Mouse (Mus musculus) testis, adult 2 months (tissue): Measurements from ENCODE around the gene Klk1b5. TPM values are rescaled to one million over a fixed set of nuclear protein-coding genes. Genes with fewer than 3 reads are reported as not detected.
A peak's percentile ranks its signal among the peaks of the same experiment; 100 is the strongest.

Experiments
- H3K27ac ChIP-seq: fragments of 200-500 bp; 2 replicates; pipeline ENCODE4 v1.5.1; 2012; ENCODE audit warnings: low read depth, low read length; ENCODE audit not compliant: control insufficient read depth, insufficient read depth
- H3K27me3 ChIP-seq: fragments of 200-500 bp; 2 replicates; pipeline ENCODE4 v1.6.1; 2012; ENCODE audit warnings: mild to moderate bottlenecking, low read length, moderate library complexity; ENCODE audit not compliant: control insufficient read depth, insufficient read depth
- H3K36me3 ChIP-seq: fragments of 200-500 bp; 2 replicates; pipeline ENCODE4 v1.6.1; 2012; ENCODE audit warnings: mild to moderate bottlenecking, low read length; ENCODE audit not compliant: control insufficient read depth, insufficient read depth
- H3K4me1 ChIP-seq: fragments of 200-500 bp; 2 replicates; pipeline ENCODE4 v1.6.1; 2012; ENCODE audit warnings: low read length; ENCODE audit not compliant: control insufficient read depth, insufficient read depth
- H3K4me3 ChIP-seq: fragments of 200-500 bp; 2 replicates; pipeline ENCODE4 v1.5.1; 2012; ENCODE audit warnings: low read depth, mild to moderate bottlenecking, low read length, moderate library complexity, mixed read lengths; ENCODE audit not compliant: control insufficient read depth
- CTCF ChIP-seq: fragments of 200-500 bp; IDR thresholded peaks from 2 replicates; pipeline ENCODE4 v1.5.1; 2012; ENCODE audit warnings: low read depth, mild to moderate bottlenecking, inconsistent platforms, low read length, moderate library complexity; ENCODE audit not compliant: control insufficient read depth, insufficient read depth, insufficient replicate concordance
- POLR2A ChIP-seq: fragments of 200-500 bp; IDR thresholded peaks from 2 replicates; pipeline ENCODE4 v1.6.1; 2012; ENCODE audit warnings: low read depth, mild to moderate bottlenecking, inconsistent platforms, low read length, moderate library complexity; ENCODE audit not compliant: control insufficient read depth
- polyA plus RNA-seq: library from polyadenylated mRNA; depleted of rRNA; stranded (reverse); fragments of >200 nt; gene quantifications from 2 replicates; pipeline ENCODE4 v1.2.3, GENCODE M21; 2012

Gene Klk1b5
- polyA plus RNA-seq, 1 experiment: 3.4 TPM

GRCm38 (mm10) chr7:44225076-44225475 is 9.3 kb downstream of the Klk1b5 start, which contains the start of gene Klk1:
Klk1 (plus strand) TSS chr7:44225360.
- Histone ChIP-seq H3K4me1 (peaks cover 1% of the 10 kb centered on the region), H3K27me3 (no peaks in the 10 kb centered on the region), H3K4me3 (no peak within 1 kb of the TSS), H3K36me3 (no peaks in the 10 kb centered on the region), H3K27ac (no peak within 1 kb of the TSS)
- TF ChIP-seq CTCF: no peak
- no peak for TF ChIP-seq POLR2A

- H3K4me3 ChIP-seq: peak within 1 kb of the TSS; percentile 88
- H3K4me1 ChIP-seq: peaks cover 3% of the 10 kb centered on the region
- peak within 1 kb of the TSS; percentile 96 for H3K27ac ChIP-seq
- no peaks in the 10 kb centered on the region for H3K27me3 ChIP-seq
- no peaks in the 10 kb centered on the region; the same call in 1 of the 2 replicates for H3K36me3 ChIP-seq
- peak; percentile 81; the same call in 1 of the 2 replicates for TF ChIP-seq POLR2A
- TF ChIP-seq CTCF: no peak
Measured at GRCm38 (mm10) chr7:44235909-44236308, 20.2 kb downstream of the Klk1b5 start, which contains the start of gene Gm36864. Gm36864 (plus strand) TSS chr7:44236177.

GRCm38 (mm10) chr7:44239913-44240312 is 24.2 kb downstream of the Klk1b5 start:
- Histone ChIP-seq H3K36me3 (no peaks in the 10 kb centered on the region; the same call in 1 of the 2 replicates), H3K27ac (no peak overlapping the region), H3K27me3 (no peaks in the 10 kb centered on the region), H3K4me1 (peaks cover 3% of the 10 kb centered on the region), H3K4me3 (no peak overlapping the region)
- TF ChIP-seq POLR2A: no peak
- no peak for TF ChIP-seq CTCF

- TF ChIP-seq CTCF (no peak), POLR2A (no peak)
- H3K27ac ChIP-seq: no peak overlapping the region
Measured at GRCm38 (mm10) chr7:44240712-44241111, 25.0 kb downstream of the Klk1b5 start.

GRCm38 (mm10) chr7:44241163-44241562 is 25.4 kb downstream of the Klk1b5 start:
- H3K36me3 ChIP-seq: no peaks in the 10 kb centered on the region; the same call in 1 of the 2 replicates

More at GRCm38 (mm10) chr7:44240712-44241111, 25.0 kb downstream of the Klk1b5 start:
- Histone ChIP-seq H3K27me3 (no peaks in the 10 kb centered on the region), H3K4me1 (peaks cover 3% of the 10 kb centered on the region), H3K4me3 (no peak overlapping the region), H3K36me3 (no peaks in the 10 kb centered on the region; the same call in 1 of the 2 replicates)

GRCm38 (mm10) chr7:44244080-44244479 is 28.3 kb downstream of the Klk1b5 start:
- H3K36me3 ChIP-seq: no peaks in the 10 kb centered on the region; the same call in 1 of the 2 replicates
- H3K4me3 ChIP-seq: no peak overlapping the region
- H3K4me1 ChIP-seq: peaks cover 3% of the 10 kb centered on the region
- H3K27me3 ChIP-seq: no peaks in the 10 kb centered on the region
- no peak overlapping the region for H3K27ac ChIP-seq
- no peak for TF ChIP-seq CTCF
- no peak for TF ChIP-seq POLR2A

More at GRCm38 (mm10) chr7:44241163-44241562, 25.4 kb downstream of the Klk1b5 start:
- no peak overlapping the region for H3K27ac ChIP-seq
- peaks cover 3% of the 10 kb centered on the region for H3K4me1 ChIP-seq
- TF ChIP-seq CTCF (no peak), POLR2A (no peak)
- no peak overlapping the region for H3K4me3 ChIP-seq
- H3K27me3 ChIP-seq: no peaks in the 10 kb centered on the region

- H3K36me3 ChIP-seq: no peaks in the 10 kb centered on the region
- peak; percentile 98 for TF ChIP-seq POLR2A
- 0 out of 2 replicates have a peak, but pooled peaks have one; percentile 14 for TF ChIP-seq CTCF
Measured at GRCm38 (mm10) chr7:44246055-44246983, 30.6 kb downstream of the Klk1b5 start, which contains the start of the genes 1700028J19Rik and 2410002F23Rik. 1700028J19Rik (minus strand) TSS chr7:44246695. 2410002F23Rik (plus strand) TSS chr7:44246722.

More at GRCm38 (mm10) chr7:44246055-44246983, 30.6 kb downstream of the Klk1b5 start, which contains the start of the genes 1700028J19Rik and 2410002F23Rik:
- peaks cover 4% of the 10 kb centered on the region for H3K4me1 ChIP-seq
- peak within 1 kb of the TSS; percentile 91 for H3K27ac ChIP-seq
- H3K27me3 ChIP-seq: no peaks in the 10 kb centered on the region
- peak within 1 kb of the TSS; percentile 85 for H3K4me3 ChIP-seq
